Mouse (Mus musculus): ENCODE measurements around the gene D6Wsu163e. TPM values are rescaled to one million over a fixed set of nuclear protein-coding genes. Genes with fewer than 3 reads are reported as not detected.

Gene D6Wsu163e
- polyA plus RNA-seq, 2 experiments = 9.1 to 14.5 TPM

DNA sequence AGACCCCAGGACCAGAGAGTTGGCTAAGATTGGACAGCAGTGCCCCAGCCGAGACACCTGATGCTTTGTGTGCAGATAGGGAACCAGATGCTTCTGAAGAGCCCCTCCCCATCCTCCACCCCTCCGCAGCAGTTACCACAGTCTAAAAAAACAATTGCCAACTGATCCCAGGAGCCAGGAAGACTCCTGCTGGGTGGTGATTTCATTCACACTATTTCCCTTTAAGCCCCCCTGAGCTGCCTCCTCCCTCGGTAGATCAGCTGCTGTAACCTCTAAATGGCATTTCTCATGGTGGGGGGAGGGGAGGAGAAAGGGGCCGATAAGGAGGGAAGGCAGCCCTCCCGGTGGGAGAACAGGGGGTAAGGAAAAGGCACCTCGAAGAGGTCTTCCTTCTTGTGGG is 79.5 kb downstream of the D6Wsu163e start:
- DNase-seq (ENCODE audit: low read depth in 3 of 3, low spot score in 3 of 3) = no peak
- H3K36me3 ChIP-seq (replicated peaks; ENCODE audit: control insufficient read depth, insufficient read depth, low read depth) = no peaks in the 10 kb centered on the region
- TF ChIP-seq CTCF (IDR thresholded peaks at IDR 0.05; ENCODE audit: low read depth) (no peak), EP300 (IDR thresholded peaks at IDR 0.05; ENCODE audit: low read depth) (no peak)
- no peak for ATAC-seq (ENCODE audit: insufficient read depth)
- no peak overlapping the region for H3K27ac ChIP-seq
- H3K9ac ChIP-seq (replicated peaks) = no peak overlapping the region
- 2% methylated on average over 6 of the region's 6 CpGs for WGBS (ENCODE audit: insufficient replicate concordance)
- H3K4me1 ChIP-seq (replicated peaks; ENCODE audit: control insufficient read depth in 2 of 2, insufficient read depth in 2 of 2, low read length in 1 of 2) = no peaks in the 10 kb centered on the region
- H3K4me3 ChIP-seq (ENCODE audit: insufficient read depth in 1 of 2, low read depth in 2 of 2, low read length in 2 of 2) = no peak overlapping the region
- no peak overlapping the region for H3K4me2 ChIP-seq (ENCODE audit: low read depth)
- H3K9me3 ChIP-seq (ENCODE audit: control insufficient read depth, low read length) = no peaks in the 10 kb centered on the region
- no peaks in the 10 kb centered on the region; the same call in 1 of the 2 replicates for H3K27me3 ChIP-seq (ENCODE audit: control insufficient read depth, insufficient read depth, low read length)

DNA sequence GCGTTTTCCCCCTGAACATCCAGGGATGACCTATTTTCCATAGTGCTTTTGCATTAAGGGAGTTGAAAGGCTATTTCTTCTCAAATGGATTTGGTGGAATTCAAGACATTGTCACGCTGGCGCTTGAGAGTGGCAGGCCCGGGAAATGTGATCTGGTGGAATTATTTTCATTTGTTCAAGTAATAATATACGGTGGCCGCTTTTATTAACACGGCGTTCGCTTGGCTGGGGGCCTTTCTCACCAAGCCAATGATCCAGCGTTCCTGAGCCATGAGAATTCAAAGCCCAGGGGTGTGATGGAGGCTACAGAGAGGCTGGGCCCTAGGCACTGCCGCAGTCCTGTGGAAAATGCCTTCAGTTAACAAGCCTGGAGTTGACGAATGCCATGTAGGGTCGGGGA is 80.7 kb downstream of the D6Wsu163e start:
- H3K36me3 ChIP-seq (replicated peaks; ENCODE audit: control insufficient read depth, insufficient read depth, low read depth) = no peaks in the 10 kb centered on the region
- no peak overlapping the region for H3K9ac ChIP-seq (replicated peaks)
- ATAC-seq (ENCODE audit: insufficient read depth) (no peak), DNase-seq (ENCODE audit: low read depth in 3 of 3, low spot score in 3 of 3) (no peak)
- 32% methylated on average over 13 of the region's 13 CpGs for WGBS (ENCODE audit: insufficient replicate concordance)
- H3K27me3 ChIP-seq (ENCODE audit: control insufficient read depth, insufficient read depth, low read length) = no peaks in the 10 kb centered on the region; the same call in 1 of the 2 replicates
- no peak overlapping the region for H3K4me2 ChIP-seq (ENCODE audit: low read depth)
- no peak overlapping the region for H3K4me3 ChIP-seq (ENCODE audit: insufficient read depth in 1 of 2, low read depth in 2 of 2, low read length in 2 of 2)
- TF ChIP-seq CTCF (IDR thresholded peaks at IDR 0.05; ENCODE audit: low read depth) = no peak
- no peak for TF ChIP-seq EP300 (IDR thresholded peaks at IDR 0.05; ENCODE audit: low read depth)
- H3K4me1 ChIP-seq (replicated peaks; ENCODE audit: control insufficient read depth in 2 of 2, insufficient read depth in 2 of 2, low read length in 1 of 2) = no peaks in the 10 kb centered on the region
- H3K9me3 ChIP-seq (ENCODE audit: control insufficient read depth, low read length) = no peaks in the 10 kb centered on the region
- no peak overlapping the region for H3K27ac ChIP-seq

DNA sequence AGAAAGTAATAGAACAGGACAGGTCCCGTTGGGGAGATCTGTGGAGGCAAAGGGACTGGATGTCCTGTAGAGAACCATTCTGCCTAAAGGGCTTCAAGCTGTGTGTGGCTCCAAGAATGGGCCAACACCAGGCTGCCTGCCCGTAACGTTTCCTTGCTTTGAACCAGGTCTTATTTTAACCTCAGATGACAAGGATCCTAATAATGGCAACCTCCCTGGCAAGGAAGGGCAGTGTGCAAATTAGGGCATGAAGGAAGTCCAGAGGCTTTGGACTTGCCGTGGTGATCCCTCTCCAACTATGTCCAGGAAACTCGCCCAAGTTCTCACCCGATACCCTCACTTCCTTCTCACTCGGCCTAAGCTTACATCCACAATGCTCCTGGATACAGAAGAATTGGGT is 85.1 kb downstream of the D6Wsu163e start:
- H3K27me3 ChIP-seq (ENCODE audit: control insufficient read depth, insufficient read depth, low read length) = no peaks in the 10 kb centered on the region; the same call in 1 of the 2 replicates
- H3K36me3 ChIP-seq (replicated peaks; ENCODE audit: control insufficient read depth, insufficient read depth, low read depth) = no peaks in the 10 kb centered on the region
- no peaks in the 10 kb centered on the region for H3K4me1 ChIP-seq (replicated peaks; ENCODE audit: control insufficient read depth in 2 of 2, insufficient read depth in 2 of 2, low read length in 1 of 2)
- H3K9ac ChIP-seq (replicated peaks) = no peak overlapping the region
- ATAC-seq (ENCODE audit: insufficient read depth) = no peak
- DNase-seq (ENCODE audit: low read depth in 3 of 3, low spot score in 3 of 3) = no peak
- WGBS (ENCODE audit: insufficient replicate concordance) = 55% methylated on average over 7 of the region's 7 CpGs
- H3K4me2 ChIP-seq (ENCODE audit: low read depth) = no peak overlapping the region
- no peak overlapping the region for H3K4me3 ChIP-seq (ENCODE audit: insufficient read depth in 1 of 2, low read depth in 2 of 2, low read length in 2 of 2)
- no peak for TF ChIP-seq EP300 (IDR thresholded peaks at IDR 0.05; ENCODE audit: low read depth)
- TF ChIP-seq CTCF (IDR thresholded peaks at IDR 0.05; ENCODE audit: low read depth) = no peak
- no peaks in the 10 kb centered on the region for H3K9me3 ChIP-seq (ENCODE audit: control insufficient read depth, low read length)
- no peak overlapping the region for H3K27ac ChIP-seq

Other genes starting within 250 kb of the D6Wsu163e start
- 0.07 and 0.11 TPM in 2 replicates for gene Kcna6, start 199.3 kb upstream of the D6Wsu163e start, polyA plus RNA-seq (2012; rRNA removed)
- gene Kcna6, start 199.3 kb upstream of the D6Wsu163e start, polyA plus RNA-seq (2014; fragmentation: Nextera tagmentation; extraction: Ambion mirVana) = 0.06 and 0.10 TPM in 2 replicates
- gene Ndufa9, start 90.8 kb upstream of the D6Wsu163e start, polyA plus RNA-seq (2012; rRNA removed) = 54.1 and 63.5 TPM in 2 replicates
- 145 and 151 TPM in 2 replicates for gene Ndufa9, start 90.8 kb upstream of the D6Wsu163e start, polyA plus RNA-seq (2014; fragmentation: Nextera tagmentation; extraction: Ambion mirVana)
- not detected in 2 replicates for gene Akap3, start 86.9 kb upstream of the D6Wsu163e start, polyA plus RNA-seq (2012; rRNA removed)
- gene Akap3, start 86.9 kb upstream of the D6Wsu163e start, polyA plus RNA-seq (2014; fragmentation: Nextera tagmentation; extraction: Ambion mirVana) = 0.06 TPM in 1 of 2 replicates, not detected in the other
- gene Dyrk4, start 18.1 kb upstream of the D6Wsu163e start, polyA plus RNA-seq (2012; rRNA removed) = not detected in 2 replicates
- 0.09 TPM in 1 of 2 replicates, not detected in the other for gene Dyrk4, start 18.1 kb upstream of the D6Wsu163e start, polyA plus RNA-seq (2014; fragmentation: Nextera tagmentation; extraction: Ambion mirVana)
- 28.6 and 37.7 TPM in 2 replicates for gene Rad51ap1, start 375 bp upstream of the D6Wsu163e start, polyA plus RNA-seq (2012; rRNA removed)
- 48.7 and 59.7 TPM in 2 replicates for gene Rad51ap1, start 375 bp upstream of the D6Wsu163e start, polyA plus RNA-seq (2014; fragmentation: Nextera tagmentation; extraction: Ambion mirVana)
- gene Fgf6, start 75.6 kb downstream of the D6Wsu163e start, polyA plus RNA-seq (2012; rRNA removed) = not detected in 2 replicates
- gene Fgf6, start 75.6 kb downstream of the D6Wsu163e start, polyA plus RNA-seq (2014; fragmentation: Nextera tagmentation; extraction: Ambion mirVana) = not detected in 2 replicates
- gene Fgf23, start 132.9 kb downstream of the D6Wsu163e start, polyA plus RNA-seq (2012; rRNA removed) = not detected in 2 replicates
- not detected in 2 replicates for gene Fgf23, start 132.9 kb downstream of the D6Wsu163e start, polyA plus RNA-seq (2014; fragmentation: Nextera tagmentation; extraction: Ambion mirVana)
- 0.53 and 0.75 TPM in 2 replicates for gene Tigar, start 169.6 kb downstream of the D6Wsu163e start, polyA plus RNA-seq (2012; rRNA removed)
- gene Tigar, start 169.6 kb downstream of the D6Wsu163e start, polyA plus RNA-seq (2014; fragmentation: Nextera tagmentation; extraction: Ambion mirVana) = 0.29 and 0.43 TPM in 2 replicates
- 4.9 and 7.5 TPM in 2 replicates for gene Ccnd2, start 212.2 kb downstream of the D6Wsu163e start, polyA plus RNA-seq (2012; rRNA removed)
- gene Ccnd2, start 212.2 kb downstream of the D6Wsu163e start, polyA plus RNA-seq (2014; fragmentation: Nextera tagmentation; extraction: Ambion mirVana) = 52.5 and 59.4 TPM in 2 replicates